Mouse (Mus musculus) heart, adult 2 months (tissue): ENCODE data around the gene Atxn7l1. TPM values are rescaled to one million over a fixed set of nuclear protein-coding genes. Genes with fewer than 3 reads are reported as not detected.

ENCODE experiments used
- DNase-seq, 2 experiments: peaks; one replicate each; pipeline ENCODE4 v3.0.0; 2021
- H3K27ac ChIP-seq: fragments of 200-600 bp; 2 replicates; pipeline ENCODE4 v1.8.1; 2022
- H3K27me3 ChIP-seq: fragments of 200-500 bp; 2 replicates; pipeline ENCODE4 v1.6.1; 2012; ENCODE audit warnings: mild to moderate bottlenecking, low read length, inconsistent platforms, mixed read lengths; ENCODE audit not compliant: control insufficient read depth, insufficient read depth
- H3K36me3 ChIP-seq: fragments of 200-500 bp; 2 replicates; pipeline ENCODE4 v1.6.1; 2012; ENCODE audit warnings: low read length, inconsistent platforms; ENCODE audit not compliant: control insufficient read depth, insufficient read depth
- H3K4me1 ChIP-seq: fragments of 200-500 bp; 2 replicates; pipeline ENCODE4 v1.6.1; 2011; ENCODE audit warnings: low read length; ENCODE audit not compliant: control insufficient read depth, insufficient read depth
- H3K4me3 ChIP-seq: fragments of 200-600 bp; 2 replicates; pipeline ENCODE4 v1.8.1; 2022
- H3K79me2 ChIP-seq: fragments of 200-500 bp; replicated peaks from 2 replicates; pipeline ENCODE4 v1.6.1; 2012; ENCODE audit warnings: mild to moderate bottlenecking, inconsistent platforms, low read length, moderate library complexity, mixed read lengths; ENCODE audit not compliant: control insufficient read depth, insufficient read depth
- H3K9ac ChIP-seq: fragments of 200-500 bp; 2 replicates; pipeline ENCODE4 v1.6.1; 2012; ENCODE audit warnings: low read depth, mild to moderate bottlenecking, control low read depth, inconsistent platforms, low read length, mixed read lengths
- CTCF ChIP-seq: fragments of 200-600 bp; IDR thresholded peaks from 2 replicates; pipeline ENCODE4 v1.8.1; 2022; ENCODE audit warnings: antibody characterized with exemption, mild to moderate bottlenecking, moderate library complexity
- EP300 ChIP-seq: fragments of 200-500 bp; IDR thresholded peaks from 2 replicates; pipeline ENCODE4 v1.6.1; 2011; ENCODE audit warnings: low read depth, low read length, control low read depth; ENCODE audit not compliant: insufficient read depth
- POLR2A ChIP-seq: fragments of 200-500 bp; IDR thresholded peaks from 2 replicates; pipeline ENCODE4 v1.6.1; 2011; ENCODE audit warnings: mild to moderate bottlenecking, low read depth, low read length, control low read depth; ENCODE audit not compliant: insufficient read depth
- WGBS: fragments of 180-500 bp; shearing (Covaris S2); methylation state at CpG from one replicate; pipeline ENCODE4 v1.1.7; 2018; 5-methylcytosine and 5-hydroxymethylcytosine counted together
- intact Hi-C: fragments of 180-260 bp; cut with DNase I; formaldehyde crosslinking; loops from one replicate; pipeline ENCODE4 v1.15.1; 2025
- polyA plus RNA-seq: library from polyadenylated mRNA; depleted of rRNA; stranded (reverse); fragments of >200 nt; gene quantifications from 2 replicates; pipeline ENCODE4 v1.2.3, GENCODE M21; 2012
- total RNA-seq, 2 experiments: library from RNA; stranded (reverse); gene quantifications; 2 replicates each; pipeline ENCODE4 v1.2.3; 2021

Atxn7l1 gene
- total and polyA plus RNA-seq, 3 experiments = 18.8 to 21.6 (median 19.0) TPM

DNA sequence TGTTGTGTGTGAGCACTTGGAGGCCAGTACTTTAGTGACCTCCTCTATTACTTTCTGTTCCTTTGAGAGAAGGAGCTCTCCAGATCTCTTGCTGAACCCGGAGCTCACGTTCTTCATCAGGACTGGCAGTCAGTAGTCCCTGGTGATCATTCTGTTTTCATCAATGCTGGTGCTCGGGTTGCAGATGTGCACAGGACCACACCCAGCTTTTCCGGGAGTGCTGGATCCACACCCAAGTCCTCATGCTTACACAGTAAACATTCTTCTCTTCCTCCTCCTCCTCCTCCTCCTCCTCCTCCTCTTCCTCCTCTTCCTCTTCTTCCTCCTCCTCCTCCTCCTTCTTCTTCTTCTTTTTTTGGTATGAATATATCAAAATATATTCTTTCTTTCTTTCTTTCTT, 205.2 kb downstream of the Atxn7l1 start:
- H3K36me3 ChIP-seq = no peaks in the 10 kb centered on the region
- H3K79me2 ChIP-seq = no peaks in the 10 kb centered on the region
- TF ChIP-seq POLR2A (no peak), CTCF (no peak), EP300 (no peak)
- H3K27me3 ChIP-seq = no peaks in the 10 kb centered on the region
- H3K27ac ChIP-seq = no peak overlapping the region
- intact Hi-C loops = no loop called here
- H3K9ac ChIP-seq = no peak overlapping the region
- 46% methylated on average over 4 of the region's 4 CpGs for WGBS
- no peak overlapping the region for H3K4me3 ChIP-seq
- no peaks in the 10 kb centered on the region for H3K4me1 ChIP-seq
- DNase-seq = no peak

DNA sequence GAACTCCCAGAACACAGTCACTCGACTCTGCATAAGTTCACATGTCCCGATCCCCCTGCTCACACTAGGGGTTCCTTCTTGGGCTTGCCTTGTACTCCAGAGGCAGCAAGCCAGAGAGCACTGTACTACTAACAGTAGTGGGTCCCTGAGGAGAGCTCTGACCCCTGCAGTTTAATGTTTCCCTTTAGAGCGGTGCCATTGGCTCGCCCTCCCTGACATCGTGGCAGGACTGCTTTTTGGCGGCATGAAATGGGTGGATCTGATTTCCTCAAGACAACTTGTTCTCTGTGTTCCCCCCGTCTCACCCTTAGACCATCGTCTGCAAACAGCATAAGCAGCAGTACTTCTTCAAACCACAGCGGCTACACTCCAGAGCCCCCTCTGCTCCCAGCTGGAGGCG, 210.9 kb downstream of the Atxn7l1 start:
- H3K9ac ChIP-seq = no peak overlapping the region
- H3K79me2 ChIP-seq = no peaks in the 10 kb centered on the region
- 92% methylated on average over 10 of the region's 10 CpGs for WGBS
- no peak for DNase-seq
- TF ChIP-seq EP300 = no peak
- TF ChIP-seq CTCF = no peak
- no peak for TF ChIP-seq POLR2A
- no peaks in the 10 kb centered on the region for H3K36me3 ChIP-seq
- H3K27ac ChIP-seq = no peak overlapping the region
- H3K4me1 ChIP-seq = no peaks in the 10 kb centered on the region
- intact Hi-C loops = no loop called here
- no peaks in the 10 kb centered on the region for H3K27me3 ChIP-seq
- H3K4me3 ChIP-seq = no peak overlapping the region

DNA sequence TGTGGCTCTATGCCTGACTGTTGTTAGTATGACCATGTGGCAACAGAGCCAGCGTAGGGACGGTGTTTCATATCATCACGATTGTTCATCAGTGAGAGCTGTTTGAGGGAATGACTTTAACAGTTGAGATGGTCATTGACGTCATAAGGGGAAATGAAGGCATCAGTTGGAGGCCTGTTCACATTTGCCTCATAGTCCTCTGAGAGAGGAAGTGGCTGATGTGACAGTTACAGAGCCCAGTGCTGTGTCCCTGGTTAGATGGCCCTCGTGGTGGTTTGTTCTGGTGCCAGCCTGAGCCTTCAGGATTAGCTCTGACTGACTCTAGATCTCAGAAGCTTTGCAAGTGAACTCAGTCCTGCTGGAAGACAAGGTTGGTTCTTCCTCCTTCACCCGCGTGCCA, 211.7 kb downstream of the Atxn7l1 start:
- no peak for DNase-seq
- intact Hi-C loops = no loop called here
- WGBS = 77% methylated on average over 7 of the region's 7 CpGs
- H3K27me3 ChIP-seq = no peaks in the 10 kb centered on the region
- H3K4me1 ChIP-seq = no peaks in the 10 kb centered on the region
- no peak overlapping the region for H3K9ac ChIP-seq
- TF ChIP-seq POLR2A = no peak
- TF ChIP-seq CTCF = no peak
- TF ChIP-seq EP300 = no peak
- no peak overlapping the region for H3K27ac ChIP-seq
- no peaks in the 10 kb centered on the region for H3K36me3 ChIP-seq
- no peak overlapping the region for H3K4me3 ChIP-seq
- no peaks in the 10 kb centered on the region for H3K79me2 ChIP-seq

DNA sequence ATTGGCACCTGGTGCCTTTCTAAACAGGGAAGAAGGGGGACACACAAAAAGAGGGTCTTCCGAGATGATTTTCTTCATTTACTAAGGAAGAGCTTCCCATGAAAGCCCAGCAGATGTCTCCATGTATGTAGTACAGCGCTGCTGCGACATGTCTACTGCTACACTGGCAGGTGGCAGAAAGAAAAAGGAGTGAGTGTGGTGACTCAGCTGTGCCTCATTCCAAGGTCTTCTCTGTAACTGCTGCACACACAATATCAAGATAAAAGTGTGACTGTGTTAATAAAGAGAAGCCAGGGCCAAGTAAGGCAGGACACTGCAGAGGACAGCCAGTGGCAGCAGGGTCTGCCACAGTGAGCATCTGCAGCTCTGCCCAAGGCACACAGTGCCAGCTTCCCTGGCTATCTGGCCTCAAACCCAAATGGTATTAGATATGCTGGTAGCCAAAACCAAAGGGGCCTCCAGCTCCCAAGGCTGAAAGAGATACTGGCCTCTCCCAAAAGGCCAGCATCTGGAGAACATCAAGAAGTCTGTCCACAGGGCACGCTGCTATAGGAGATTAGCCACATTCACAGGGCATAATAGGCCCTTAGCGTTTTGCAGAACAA, 212.5 kb downstream of the Atxn7l1 start:
- intact Hi-C loops = no loop called here
- no peaks in the 10 kb centered on the region for H3K36me3 ChIP-seq
- TF ChIP-seq POLR2A (no peak), CTCF (no peak), EP300 (no peak)
- H3K4me1 ChIP-seq = no peaks in the 10 kb centered on the region
- no peak overlapping the region for H3K4me3 ChIP-seq
- no peak for DNase-seq
- 73% methylated on average over 5 of the region's 5 CpGs for WGBS
- no peaks in the 10 kb centered on the region for H3K27me3 ChIP-seq
- no peak overlapping the region for H3K27ac ChIP-seq
- H3K79me2 ChIP-seq = no peaks in the 10 kb centered on the region
- no peak overlapping the region for H3K9ac ChIP-seq

DNA sequence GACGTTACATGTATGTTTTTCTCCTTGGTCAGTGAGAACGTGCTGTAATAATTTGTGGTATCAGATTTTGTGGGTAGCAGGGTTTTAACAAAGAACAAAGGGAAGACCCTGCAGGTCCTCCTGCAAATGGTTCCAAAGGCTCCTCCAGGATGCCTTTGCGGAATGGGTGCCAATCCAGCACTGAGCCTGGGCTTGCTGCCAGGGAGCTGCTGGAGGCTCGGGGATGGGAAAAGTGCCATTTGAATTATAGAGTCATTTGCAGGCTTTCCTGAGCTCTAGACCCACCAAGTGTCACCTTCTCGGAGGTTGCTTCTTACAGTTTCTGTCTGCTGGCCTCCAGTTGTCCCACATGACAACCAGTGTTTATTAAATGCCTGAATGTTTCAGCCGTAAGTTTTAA, 213.2 kb downstream of the Atxn7l1 start:
- Histone ChIP-seq H3K27ac (no peak overlapping the region), H3K36me3 (no peaks in the 10 kb centered on the region), H3K4me3 (no peak overlapping the region), H3K27me3 (no peaks in the 10 kb centered on the region), H3K79me2 (no peaks in the 10 kb centered on the region), H3K4me1 (no peaks in the 10 kb centered on the region), H3K9ac (no peak overlapping the region)
- TF ChIP-seq EP300 (no peak), POLR2A (no peak), CTCF (no peak)
- intact Hi-C loops = no loop called here
- WGBS = 34% methylated on average over 6 of the region's 6 CpGs
- peak; percentile 57 to 63 for DNase-seq

DNA sequence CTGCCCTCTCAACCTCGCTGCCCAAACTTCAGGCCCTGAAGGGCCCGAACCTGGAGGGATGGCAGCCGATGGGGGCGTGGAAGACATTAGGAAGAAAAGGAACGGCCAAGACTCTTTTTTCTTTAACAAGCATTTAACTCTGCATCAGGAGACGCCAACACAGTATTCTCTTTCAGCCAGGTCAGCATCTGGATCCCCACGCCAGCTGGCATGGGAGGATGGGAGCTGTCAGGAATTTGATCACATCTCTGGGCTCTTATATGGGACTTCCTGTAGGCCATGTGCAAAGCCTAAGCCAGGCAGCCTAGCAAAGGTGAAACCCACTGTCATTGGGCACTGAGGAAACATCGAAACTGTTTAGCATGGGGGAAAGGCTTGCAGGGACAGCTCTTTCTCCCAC, 217.0 kb downstream of the Atxn7l1 start:
- Histone ChIP-seq H3K79me2 (no peaks in the 10 kb centered on the region), H3K27me3 (no peaks in the 10 kb centered on the region), H3K36me3 (no peaks in the 10 kb centered on the region), H3K4me1 (no peaks in the 10 kb centered on the region), H3K4me3 (no peak overlapping the region), H3K27ac (no peak overlapping the region), H3K9ac (no peak overlapping the region)
- no peak for TF ChIP-seq CTCF
- no peak for TF ChIP-seq EP300
- no peak for TF ChIP-seq POLR2A
- intact Hi-C loops = no loop called here
- WGBS = 94% methylated on average over 8 of the region's 8 CpGs
- no peak for DNase-seq
